Mouse (Mus musculus): ENCODE results near the gene Gdpd4. TPM values are rescaled to one million over a fixed set of nuclear protein-coding genes. Genes with fewer than 3 reads are reported as not detected.
A peak's percentile ranks its signal among the peaks of the same experiment; 100 is the strongest.

The Gdpd4 gene
- polyA plus RNA-seq, 1 experiment from 2014 or later: not detected

DNA sequence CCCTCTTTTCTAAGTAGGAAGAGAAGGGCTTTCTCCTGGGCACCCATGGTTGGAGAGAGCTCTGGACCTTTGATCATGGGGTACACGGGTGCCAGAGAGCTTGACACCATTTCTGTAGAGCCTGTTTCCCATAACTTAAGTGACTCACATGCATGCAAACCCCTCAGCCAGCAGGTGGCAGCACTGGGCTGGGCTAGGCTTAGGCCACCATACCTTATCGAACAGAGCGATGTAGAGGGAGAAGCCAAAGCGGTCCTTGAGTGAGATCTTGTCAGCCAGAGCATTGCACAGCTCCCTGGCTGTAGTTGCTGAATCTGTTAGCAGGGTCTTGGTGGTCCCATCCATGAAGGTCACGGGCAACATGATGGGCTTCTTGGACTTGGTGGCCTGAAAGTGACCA, 151.9 kb downstream of the Gdpd4 start:
- H3K27me3 ChIP-seq (ENCODE audit: control insufficient read depth, insufficient read depth, low read depth, low read length): no peaks in the 10 kb centered on the region
- WGBS: 29% methylated on average over 5 of the region's 5 CpGs
- no peak overlapping the region for H3K27ac ChIP-seq (ENCODE audit: low read length)
- no peaks in the 10 kb centered on the region for H3K4me1 ChIP-seq (replicated peaks; ENCODE audit: control insufficient read depth, insufficient read depth, low read length)
- H3K4me3 ChIP-seq (ENCODE audit: low read length): no peak overlapping the region
- H3K4me2 ChIP-seq (ENCODE audit: low read depth, low read length): no peak overlapping the region
- ATAC-seq (ENCODE audit: low read depth): peak; percentile 65
- H3K9me3 ChIP-seq (ENCODE audit: control insufficient read depth, low read length): no peaks in the 10 kb centered on the region
- H3K36me3 ChIP-seq (ENCODE audit: control insufficient read depth, insufficient read depth, low read length): no peaks in the 10 kb centered on the region
- H3K9ac ChIP-seq (ENCODE audit: low read length): no peak overlapping the region

DNA sequence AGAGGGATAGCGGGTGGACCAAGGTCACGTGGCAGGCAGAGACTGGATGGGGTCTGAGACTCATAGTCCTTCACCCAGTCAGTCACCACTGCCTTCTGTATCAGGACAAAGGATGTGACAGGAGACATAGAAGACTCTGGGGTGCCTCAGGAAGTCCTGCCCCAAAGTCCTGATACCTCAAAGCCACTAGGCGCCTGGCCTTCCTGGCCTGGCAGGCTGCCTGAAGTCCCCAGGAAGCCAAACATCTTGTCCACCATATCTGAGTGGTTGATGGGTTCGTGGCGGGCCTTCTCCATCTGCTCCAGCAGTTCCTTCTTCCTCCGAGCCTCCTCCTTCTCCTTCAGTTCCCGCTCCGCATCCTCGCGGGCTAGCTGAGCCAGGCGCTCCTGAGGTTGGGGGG, 157.7 kb downstream of the Gdpd4 start:
- Histone ChIP-seq H3K4me3 (ENCODE audit: low read length) (no peak overlapping the region), H3K27me3 (ENCODE audit: control insufficient read depth, insufficient read depth, low read depth, low read length) (no peaks in the 10 kb centered on the region), H3K36me3 (ENCODE audit: control insufficient read depth, insufficient read depth, low read length) (no peaks in the 10 kb centered on the region), H3K9ac (ENCODE audit: low read length) (no peak overlapping the region), H3K27ac (ENCODE audit: low read length) (no peak overlapping the region), H3K4me2 (ENCODE audit: low read depth, low read length) (no peak overlapping the region), H3K9me3 (ENCODE audit: control insufficient read depth, low read length) (no peaks in the 10 kb centered on the region), H3K4me1 (replicated peaks; ENCODE audit: control insufficient read depth, insufficient read depth, low read length) (0 out of 2 replicates have a peak, but pooled peaks cover 1% of the 10 kb centered on the region)
- no peak for ATAC-seq (ENCODE audit: low read depth)
- WGBS: 72% methylated on average over 11 of the region's 11 CpGs

DNA sequence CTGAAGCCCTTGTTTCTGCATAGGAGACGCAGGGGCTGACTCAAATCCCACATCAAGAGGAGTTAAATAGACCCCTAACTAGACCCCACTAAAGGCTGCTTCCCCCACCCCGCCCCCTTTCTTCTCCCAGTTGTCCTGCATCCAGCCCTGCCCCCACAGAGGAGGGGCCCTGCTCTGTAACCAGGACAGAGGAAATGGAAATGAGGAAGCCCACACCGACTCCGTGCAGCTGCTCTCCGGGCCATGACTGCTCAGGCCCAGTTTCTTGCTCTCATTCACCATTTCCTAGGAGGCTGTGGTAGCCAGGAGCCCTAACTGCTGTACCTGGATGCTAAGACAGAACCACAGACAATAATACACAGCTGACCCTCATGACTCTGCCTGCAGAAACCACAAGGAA, 162.6 kb downstream of the Gdpd4 start:
- no peak for ATAC-seq (ENCODE audit: low read depth)
- Histone ChIP-seq H3K27ac (ENCODE audit: low read length) (no peak overlapping the region), H3K9ac (ENCODE audit: low read length) (no peak overlapping the region), H3K9me3 (ENCODE audit: control insufficient read depth, low read length) (no peaks in the 10 kb centered on the region), H3K4me3 (ENCODE audit: low read length) (no peak overlapping the region), H3K27me3 (ENCODE audit: control insufficient read depth, insufficient read depth, low read depth, low read length) (no peaks in the 10 kb centered on the region), H3K36me3 (ENCODE audit: control insufficient read depth, insufficient read depth, low read length) (no peaks in the 10 kb centered on the region), H3K4me2 (ENCODE audit: low read depth, low read length) (no peak overlapping the region), H3K4me1 (replicated peaks; ENCODE audit: control insufficient read depth, insufficient read depth, low read length) (peaks cover 25% of the 10 kb centered on the region)
- WGBS: 32% methylated on average over 5 of the region's 5 CpGs

DNA sequence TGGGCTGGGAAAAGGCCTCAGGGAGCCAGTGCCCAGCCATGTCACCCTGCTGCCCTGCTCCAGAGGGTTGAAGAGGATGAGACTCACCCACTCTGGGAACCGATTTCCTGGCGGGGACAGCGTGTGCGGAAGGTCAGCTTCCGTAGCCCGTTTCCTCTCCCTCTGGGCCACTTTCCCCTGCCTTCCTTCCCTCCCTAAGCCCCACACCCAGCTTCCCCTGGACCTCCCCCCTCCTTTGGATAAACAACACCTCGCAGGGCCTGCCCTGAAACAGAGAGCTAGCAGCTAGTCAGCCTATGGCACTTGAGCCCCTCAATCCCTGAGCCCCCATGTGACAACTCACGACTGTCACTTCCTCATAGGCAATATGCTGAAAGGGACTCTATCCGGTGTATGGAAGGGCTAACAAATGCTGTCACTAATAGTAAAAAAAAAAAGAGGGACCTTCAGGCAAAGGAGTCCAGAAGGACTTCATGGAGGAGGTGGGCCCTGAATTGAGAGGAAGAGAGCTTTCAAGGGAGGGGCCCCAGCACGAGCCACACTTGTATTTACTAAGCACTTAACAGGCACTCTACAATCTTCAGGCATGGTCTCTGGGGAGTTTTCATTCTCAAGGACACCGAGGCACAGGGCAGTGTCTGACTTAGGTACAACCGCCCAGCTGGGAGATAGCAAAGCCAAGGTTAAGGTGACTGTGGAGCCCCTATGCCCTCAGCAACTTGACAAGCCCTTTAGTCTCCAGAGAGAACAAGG, 165.0 kb downstream of the Gdpd4 start:
- H3K4me2 ChIP-seq (ENCODE audit: low read depth, low read length): peak overlapping the region; percentile 34; the same call in 1 of the 2 replicates
- H3K36me3 ChIP-seq (ENCODE audit: control insufficient read depth, insufficient read depth, low read length): no peaks in the 10 kb centered on the region
- no peak overlapping the region for H3K4me3 ChIP-seq (ENCODE audit: low read length)
- peaks cover 25% of the 10 kb centered on the region for H3K4me1 ChIP-seq (replicated peaks; ENCODE audit: control insufficient read depth, insufficient read depth, low read length)
- H3K9me3 ChIP-seq (ENCODE audit: control insufficient read depth, low read length): no peaks in the 10 kb centered on the region
- no peaks in the 10 kb centered on the region for H3K27me3 ChIP-seq (ENCODE audit: control insufficient read depth, insufficient read depth, low read depth, low read length)
- ATAC-seq (ENCODE audit: low read depth): peak; percentile 65
- peak overlapping the region; percentile 74 for H3K27ac ChIP-seq (ENCODE audit: low read length)
- peak overlapping the region; percentile 34; the same call in 1 of the 2 replicates for H3K9ac ChIP-seq (ENCODE audit: low read length)
- 16% methylated on average over 12 of the region's 12 CpGs for WGBS

DNA sequence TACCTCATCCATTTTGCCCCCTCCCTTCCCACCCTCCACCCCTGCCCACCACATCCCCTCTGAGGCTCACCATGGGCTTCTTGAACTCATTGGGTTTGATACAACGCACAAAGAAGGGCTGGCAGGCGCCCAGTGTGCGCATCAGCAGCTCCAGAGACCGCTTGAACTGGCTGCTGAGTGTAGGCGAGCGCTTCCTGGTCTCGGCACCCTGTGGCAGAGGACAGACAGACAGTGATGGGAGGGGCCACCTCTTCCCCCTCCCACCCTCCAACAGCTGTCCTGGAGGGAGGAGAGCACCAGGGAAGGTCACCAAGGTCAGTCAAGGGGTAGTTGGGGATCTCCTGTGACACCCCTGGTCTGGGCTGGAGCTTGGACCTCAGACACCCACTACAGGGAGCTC, 165.6 kb downstream of the Gdpd4 start:
- Histone ChIP-seq H3K4me2 (ENCODE audit: low read depth, low read length) (peak overlapping the region; percentile 34; the same call in 1 of the 2 replicates), H3K36me3 (ENCODE audit: control insufficient read depth, insufficient read depth, low read length) (no peaks in the 10 kb centered on the region), H3K27ac (ENCODE audit: low read length) (peak overlapping the region; percentile 56), H3K9ac (ENCODE audit: low read length) (peak overlapping the region; percentile 22; the same call in 1 of the 2 replicates), H3K9me3 (ENCODE audit: control insufficient read depth, low read length) (no peaks in the 10 kb centered on the region), H3K27me3 (ENCODE audit: control insufficient read depth, insufficient read depth, low read depth, low read length) (no peaks in the 10 kb centered on the region), H3K4me3 (ENCODE audit: low read length) (no peak overlapping the region), H3K4me1 (replicated peaks; ENCODE audit: control insufficient read depth, insufficient read depth, low read length) (peaks cover 25% of the 10 kb centered on the region)
- ATAC-seq (ENCODE audit: low read depth): peak; percentile 11; the same call in 1 of the 2 replicates
- whole genome bisulfite sequencing: 47% methylated on average over 7 of the region's 7 CpGs

DNA sequence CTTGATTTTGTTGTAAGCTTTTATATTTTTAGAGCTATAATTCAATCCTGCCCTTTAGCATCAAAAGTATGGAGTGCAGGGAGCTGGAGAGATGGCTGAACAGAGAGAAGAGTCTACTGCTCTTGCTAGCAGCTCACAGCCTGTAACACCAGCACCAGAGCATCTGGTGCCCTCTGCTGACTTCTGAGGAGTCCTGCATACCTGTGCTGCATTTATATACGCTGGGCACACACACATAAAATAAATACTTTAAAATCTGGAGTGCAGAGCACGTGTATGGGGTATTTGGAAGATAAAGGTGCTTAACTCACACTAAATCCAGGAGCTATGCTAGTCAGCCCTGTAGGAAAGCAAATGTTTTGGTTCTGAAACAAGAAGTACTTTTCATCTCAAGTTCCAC, 166.6 kb downstream of the Gdpd4 start:
- Histone ChIP-seq H3K27ac (ENCODE audit: low read length) (no peak overlapping the region), H3K4me2 (ENCODE audit: low read depth, low read length) (no peak overlapping the region), H3K4me1 (replicated peaks; ENCODE audit: control insufficient read depth, insufficient read depth, low read length) (peaks cover 25% of the 10 kb centered on the region), H3K27me3 (ENCODE audit: control insufficient read depth, insufficient read depth, low read depth, low read length) (no peaks in the 10 kb centered on the region), H3K9ac (ENCODE audit: low read length) (no peak overlapping the region), H3K4me3 (ENCODE audit: low read length) (no peak overlapping the region), H3K9me3 (ENCODE audit: control insufficient read depth, low read length) (no peaks in the 10 kb centered on the region), H3K36me3 (ENCODE audit: control insufficient read depth, insufficient read depth, low read length) (no peaks in the 10 kb centered on the region)
- ATAC-seq (ENCODE audit: low read depth): peak; percentile 48
- 21% methylated on average over 2 of the region's 2 CpGs for WGBS

DNA sequence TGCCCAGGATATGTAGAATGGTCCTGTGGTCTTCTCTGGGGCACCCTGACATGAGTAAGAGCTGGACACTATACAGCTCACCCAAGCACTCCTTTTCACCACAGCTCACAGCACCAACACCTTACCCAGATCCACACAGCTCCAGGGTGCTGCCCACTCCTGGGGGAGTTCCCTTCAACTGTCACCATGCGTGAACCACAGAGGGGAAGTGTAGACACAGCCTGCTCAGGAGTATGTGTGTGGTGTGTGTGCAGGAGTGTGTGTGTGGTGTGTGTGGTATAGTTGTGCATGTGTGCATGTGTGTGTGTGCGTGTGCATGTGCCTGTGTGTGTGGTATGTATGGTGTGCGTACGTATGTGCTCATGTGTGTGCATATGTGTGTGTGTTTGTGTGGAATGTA, 176.1 kb downstream of the Gdpd4 start:
- WGBS: 96% methylated on average over 4 of the region's 4 CpGs
- no peak overlapping the region for H3K4me2 ChIP-seq (ENCODE audit: low read depth, low read length)
- no peaks in the 10 kb centered on the region for H3K27me3 ChIP-seq (ENCODE audit: control insufficient read depth, insufficient read depth, low read depth, low read length)
- H3K9me3 ChIP-seq (ENCODE audit: control insufficient read depth, low read length): 0 out of 2 replicates have a peak, but pooled peaks cover 2% of the 10 kb centered on the region
- H3K4me3 ChIP-seq (ENCODE audit: low read length): no peak overlapping the region
- no peaks in the 10 kb centered on the region for H3K4me1 ChIP-seq (replicated peaks; ENCODE audit: control insufficient read depth, insufficient read depth, low read length)
- no peak for ATAC-seq (ENCODE audit: low read depth)
- no peak overlapping the region for H3K27ac ChIP-seq (ENCODE audit: low read length)
- no peak overlapping the region for H3K9ac ChIP-seq (ENCODE audit: low read length)
- H3K36me3 ChIP-seq (ENCODE audit: control insufficient read depth, insufficient read depth, low read length): peaks cover 9% of the 10 kb centered on the region

DNA sequence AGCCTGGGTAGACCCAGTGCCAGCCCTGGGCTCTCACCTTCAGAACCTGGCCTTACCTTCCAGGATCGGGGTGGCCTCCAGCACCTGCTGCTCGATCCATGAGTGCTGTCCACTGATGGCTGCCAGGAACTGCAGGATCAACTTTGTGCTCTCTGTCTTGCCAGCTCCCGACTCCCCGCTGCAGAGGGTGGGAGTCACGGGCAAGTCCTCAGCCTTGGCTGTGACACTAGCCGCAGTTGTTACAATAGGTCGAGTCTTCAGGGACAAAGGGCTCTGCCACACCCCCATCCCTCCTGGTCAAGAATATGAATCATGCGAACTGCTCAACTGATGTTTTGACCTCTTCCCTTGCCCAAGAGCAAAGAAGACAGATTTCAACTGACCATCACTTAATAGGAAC, 177.8 kb downstream of the Gdpd4 start:
- Histone ChIP-seq H3K4me3 (ENCODE audit: low read length) (no peak overlapping the region), H3K4me1 (replicated peaks; ENCODE audit: control insufficient read depth, insufficient read depth, low read length) (no peaks in the 10 kb centered on the region), H3K27ac (ENCODE audit: low read length) (no peak overlapping the region), H3K36me3 (ENCODE audit: control insufficient read depth, insufficient read depth, low read length) (peaks cover 9% of the 10 kb centered on the region), H3K27me3 (ENCODE audit: control insufficient read depth, insufficient read depth, low read depth, low read length) (no peaks in the 10 kb centered on the region), H3K9me3 (ENCODE audit: control insufficient read depth, low read length) (0 out of 2 replicates have a peak, but pooled peaks cover 2% of the 10 kb centered on the region), H3K9ac (ENCODE audit: low read length) (no peak overlapping the region), H3K4me2 (ENCODE audit: low read depth, low read length) (no peak overlapping the region)
- WGBS: 90% methylated on average over 8 of the region's 8 CpGs
- ATAC-seq (ENCODE audit: low read depth): no peak
